Mouse (Mus musculus): ENCODE results near the gene Nt5dc2.

- no peak for TF ChIP-seq CTCF (IDR thresholded peaks at IDR 0.05; ENCODE audit: control insufficient read depth, insufficient read depth, insufficient read length)
- no peak for TF ChIP-seq MAX (IDR thresholded peaks at IDR 0.05)
- TF ChIP-seq CEBPB (IDR thresholded peaks at IDR 0.05; ENCODE audit: low read depth), result no peak
- no peak for TF ChIP-seq USF1 (IDR thresholded peaks at IDR 0.05; ENCODE audit: low read depth)
- TF ChIP-seq FOSL1 (IDR thresholded peaks at IDR 0.05; ENCODE audit: insufficient read depth, low read length, poor library complexity, severe bottlenecking), result no peak
- no peak for TF ChIP-seq MYOG (IDR thresholded peaks at IDR 0.05; ENCODE audit: control insufficient read depth, extremely low read depth, insufficient read length)
Measured at GRCm38 (mm10) chr14:31138219-31138896, 7.5 kb downstream of the Nt5dc2 start.

Data from C2C12 (cell line).